Mouse (Mus musculus): ENCODE results near the gene Poll. TPM values are rescaled to one million over a fixed set of nuclear protein-coding genes. Genes with fewer than 3 reads are reported as not detected.

Gene Poll
- total RNA-seq, 1 experiment from 2014 or later = 9.3 TPM

GRCm38 (mm10) chr19:45535214-45535735 lies 25.1 kb downstream of the Poll start:
- DNase-seq = peak; percentile 61

- peak; percentile 53 for DNase-seq
These were observed 26.7 kb downstream of the Poll start for GRCm38 (mm10) chr19:45533617-45534016.

- no peak for DNase-seq
These were observed 28.8 kb downstream of the Poll start for GRCm38 (mm10) chr19:45531554-45531953.

GRCm38 (mm10) chr19:45530200-45530995 lies 29.9 kb downstream of the Poll start:
- DNase-seq = peak; percentile 73

- DNase-seq = no peak
These were observed 31.0 kb downstream of the Poll start for GRCm38 (mm10) chr19:45529294-45529693.

- DNase-seq = no peak
These were observed 32.3 kb downstream of the Poll start for GRCm38 (mm10) chr19:45527931-45528534.

- DNase-seq = no peak
These were observed 32.9 kb downstream of the Poll start for GRCm38 (mm10) chr19:45527382-45527781.

GRCm38 (mm10) chr19:45516264-45516663 lies 44.1 kb downstream of the Poll start:
- peak; percentile 47 for DNase-seq

GRCm38 (mm10) chr19:45515341-45515740 lies 45.0 kb downstream of the Poll start:
- DNase-seq = no peak

- no peak for DNase-seq
These were observed 48.9 kb downstream of the Poll start for GRCm38 (mm10) chr19:45511406-45511805.

GRCm38 (mm10) chr19:45510680-45511079 lies 49.7 kb downstream of the Poll start:
- DNase-seq = no peak

- DNase-seq = no peak
These were observed 52.8 kb downstream of the Poll start for GRCm38 (mm10) chr19:45507531-45507930.

GRCm38 (mm10) chr19:45505446-45505845 lies 54.9 kb downstream of the Poll start:
- no peak for DNase-seq

Other genes starting within 250 kb of the Poll start
- gene Btrc, start 196.8 kb downstream of the Poll start, total RNA-seq (2021) = 27.3 and 28.5 TPM in 2 replicates
- gene Gm17018, start 84 bp upstream of the Poll start, total RNA-seq (2021) = 21.1 and 22.6 TPM in 2 replicates
- gene Fbxw4, start 99.8 kb upstream of the Poll start, total RNA-seq (2021) = 29.5 and 31.8 TPM in 2 replicates
- gene Fgf8, start 182.4 kb upstream of the Poll start, total RNA-seq (2021) = not detected in 2 replicates
- gene Npm3, start 189.1 kb upstream of the Poll start, total RNA-seq (2021) = 27.1 and 33.6 TPM in 2 replicates
- gene Mgea5, start 223.3 kb upstream of the Poll start, total RNA-seq (2021) = 71.8 and 76.5 TPM in 2 replicates

Measured in adrenal gland, postnatal 14 days (tissue).